Mouse (Mus musculus) erythroid progenitor cell, adult 5-6 weeks (primary cell): Measurements from ENCODE around the gene Fam19a1. TPM values are rescaled to one million over a fixed set of nuclear protein-coding genes. Genes with fewer than 3 reads are reported as not detected.

Experiments
- ATAC-seq: replicated peaks from 2 replicates; pipeline ENCODE4 v1.8.0; 2016; ENCODE audit warnings: moderate number of reproducible peaks, mild to moderate bottlenecking, moderate TSS enrichment, inconsistent platforms; ENCODE audit not compliant: poor library complexity, low FRiP score, severe bottlenecking
- total RNA-seq, 2 experiments: library from RNA; stranded (forward) in 1 of 2; stranded (reverse) in 1 of 2; fragments of 150-400 nt in 1 of 2; fragments of 186-747, 209-891 nt in 1 of 2; gene quantifications; 2 replicates each; pipeline versions ENCODE4 v1.2.3 to v1.2.4; 2015 to 2017; ENCODE audit warnings: low replicate concordance in 2 of 2

Gene Fam19a1
- total RNA-seq, 2 experiments from 2014 or later = not detected

DNA sequence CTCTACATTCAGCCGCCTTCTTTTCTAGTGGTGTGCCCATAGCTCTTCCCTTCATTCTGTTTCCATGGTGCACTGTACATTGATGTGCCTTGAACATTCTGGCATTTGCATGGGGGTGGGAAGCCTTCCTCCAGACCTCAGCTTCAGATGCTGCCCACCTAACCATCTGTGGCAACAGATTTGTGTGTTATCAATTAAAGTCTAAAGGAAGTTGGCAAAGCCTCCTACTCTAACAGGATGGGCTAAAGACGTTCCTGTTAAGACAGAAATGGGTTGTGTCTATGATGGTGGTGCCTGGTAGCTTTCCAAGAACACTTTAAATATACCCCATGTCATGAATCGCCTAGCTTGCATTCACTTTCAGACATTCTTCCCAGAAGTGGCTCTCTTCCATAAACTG, 131.4 kb downstream of the Fam19a1 start:
- ATAC-seq = no peak

DNA sequence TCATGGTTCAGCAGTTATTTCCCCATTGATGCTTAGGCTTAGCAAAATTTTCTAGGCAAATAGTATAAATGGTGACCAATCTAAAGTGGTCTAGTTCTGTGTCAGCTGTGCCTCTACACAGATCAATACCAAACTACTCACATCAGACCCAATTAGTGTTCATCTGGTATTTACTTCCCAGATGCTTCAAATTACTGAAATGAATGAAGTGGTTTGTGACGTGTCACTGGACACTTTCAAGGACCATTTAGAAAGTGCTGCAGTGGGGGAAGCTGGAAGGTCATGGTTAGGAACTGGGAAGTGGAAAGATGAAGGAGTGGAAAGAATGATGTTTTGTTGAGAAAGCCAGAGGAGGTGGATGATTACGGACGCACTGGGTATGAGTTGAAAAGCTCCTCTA, 139.0 kb downstream of the Fam19a1 start:
- ATAC-seq = no peak

DNA sequence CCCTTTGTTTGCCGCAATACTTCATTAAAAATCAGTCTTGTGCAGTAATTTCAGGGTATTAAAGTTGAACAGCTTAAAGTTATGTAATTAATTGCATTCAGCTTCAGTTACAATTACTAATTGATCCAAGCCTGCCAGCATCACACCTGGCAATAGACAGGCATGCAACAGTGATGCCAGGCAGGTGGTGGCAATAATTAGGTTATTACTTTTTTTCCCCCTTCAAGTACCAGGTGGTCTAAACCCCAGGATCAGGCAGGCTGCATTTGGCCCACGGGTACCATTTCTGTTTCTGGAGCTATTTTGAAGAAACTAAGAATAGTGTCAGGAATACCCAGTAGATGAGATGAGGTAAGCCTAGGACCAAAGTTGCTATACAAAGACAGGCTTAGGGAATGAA, 141.9 kb downstream of the Fam19a1 start:
- ATAC-seq = no peak

DNA sequence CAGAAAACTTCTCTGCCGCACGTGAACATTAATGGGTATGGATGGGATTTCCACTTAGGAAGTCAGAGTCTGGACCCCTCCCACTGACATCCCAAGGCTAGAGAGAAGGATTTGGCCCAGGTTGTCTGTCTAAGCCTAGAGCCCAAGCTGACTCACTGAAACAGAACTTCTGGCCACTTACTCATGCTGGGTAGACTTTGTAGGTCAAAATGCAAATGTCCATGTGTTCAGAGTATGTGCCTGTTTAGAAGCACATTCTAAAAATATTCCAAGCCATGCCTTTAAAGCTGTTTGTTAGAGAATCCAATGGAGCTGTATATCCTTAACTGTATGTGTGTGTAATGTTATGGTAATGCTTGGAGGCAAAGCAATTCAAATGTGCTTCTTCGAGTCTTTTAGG, 145.7 kb downstream of the Fam19a1 start:
- no peak for ATAC-seq

DNA sequence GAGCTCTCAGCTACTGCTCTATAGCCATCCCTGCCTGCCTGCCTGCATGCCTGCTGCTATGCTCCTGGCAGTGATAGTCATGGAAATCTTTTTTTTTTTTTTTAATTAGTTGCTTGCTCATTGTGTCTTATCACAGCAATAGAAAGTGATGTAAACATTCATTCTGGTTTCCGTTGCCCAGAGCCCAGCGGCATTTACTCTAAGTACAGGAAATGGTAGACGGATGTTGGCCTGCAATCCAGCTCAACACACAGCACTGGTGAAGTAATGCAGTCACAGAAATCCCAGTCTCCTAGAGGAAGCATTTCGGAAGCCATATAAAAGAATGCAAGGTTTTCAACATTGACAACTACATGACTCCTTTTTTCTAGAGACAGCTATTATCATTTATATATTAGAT, 153.5 kb downstream of the Fam19a1 start:
- ATAC-seq = no peak

DNA sequence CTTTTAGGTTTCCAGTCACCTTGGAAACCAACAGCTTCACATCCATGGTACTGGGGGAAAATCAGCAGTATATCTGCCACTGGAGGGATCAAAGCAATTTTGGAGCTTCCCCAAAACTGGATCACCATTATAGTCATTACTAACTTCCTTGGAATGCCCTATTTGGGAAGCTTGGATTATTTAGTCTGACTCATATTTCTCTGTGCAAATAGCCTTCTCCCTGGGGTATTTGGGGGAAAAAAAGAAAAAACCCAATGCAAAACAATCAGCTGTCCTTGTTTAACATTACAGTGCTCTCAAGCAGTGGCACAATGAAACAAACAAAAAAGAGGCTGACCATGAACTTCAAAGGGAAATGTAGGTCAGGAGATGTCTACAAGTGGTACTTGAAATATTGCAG, 155.8 kb downstream of the Fam19a1 start:
- no peak for ATAC-seq

DNA sequence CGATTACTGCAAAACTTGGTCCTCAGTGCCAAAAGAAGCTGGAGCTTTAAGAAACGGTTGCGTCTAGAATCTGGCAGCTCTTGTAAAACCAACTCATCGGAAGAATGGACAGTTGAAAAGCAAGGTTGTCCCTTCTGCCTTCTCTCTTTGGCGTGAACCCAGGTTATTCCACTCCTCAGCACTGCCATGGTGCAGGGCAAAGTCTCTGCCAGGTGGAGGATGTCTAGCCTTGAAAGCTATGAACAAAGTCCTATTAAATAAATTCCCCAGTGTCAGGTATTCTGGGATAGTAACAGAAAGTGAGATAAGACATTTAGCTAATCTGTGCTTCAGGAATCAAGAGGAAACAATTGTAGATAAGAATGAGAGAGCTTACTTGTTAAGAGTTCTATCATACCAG, 157.5 kb downstream of the Fam19a1 start:
- no peak for ATAC-seq

DNA sequence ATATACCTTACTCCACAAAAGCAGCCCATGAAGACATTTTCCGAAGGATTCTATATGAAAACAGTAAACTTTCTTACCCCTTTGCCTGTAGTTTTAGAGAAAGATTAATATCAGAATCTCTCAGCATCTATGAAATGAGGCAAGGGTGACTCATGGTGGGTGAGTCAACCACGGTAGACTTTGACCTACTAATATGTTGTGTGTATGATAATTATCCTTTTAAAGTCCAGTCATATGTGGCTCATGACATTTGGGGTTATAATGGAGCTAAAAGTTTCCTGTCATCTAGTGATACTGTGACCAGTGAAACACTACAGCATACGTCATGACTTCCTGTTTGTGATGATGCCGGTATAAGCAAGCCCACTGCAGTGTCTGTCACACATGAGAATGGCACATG, 170.8 kb downstream of the Fam19a1 start:
- ATAC-seq = no peak

DNA sequence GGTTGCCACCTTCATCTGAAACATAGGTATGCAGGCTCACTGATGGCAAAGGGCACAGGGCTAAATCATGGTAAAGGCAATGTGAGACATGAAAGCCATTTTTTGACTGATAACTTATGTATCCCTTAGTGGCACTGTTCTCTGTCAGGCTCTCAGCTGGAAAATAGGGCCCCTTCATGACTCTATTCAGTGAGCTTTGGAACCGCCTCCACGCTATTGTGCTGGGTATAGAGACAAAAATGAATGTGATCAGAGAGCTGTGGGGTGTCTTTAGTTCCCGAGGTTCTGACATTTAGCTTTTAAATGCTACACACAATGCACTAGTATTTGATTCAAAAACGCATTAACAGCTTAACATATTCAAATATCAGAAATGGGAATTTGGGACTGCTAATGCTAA, 171.6 kb downstream of the Fam19a1 start:
- no peak for ATAC-seq

DNA sequence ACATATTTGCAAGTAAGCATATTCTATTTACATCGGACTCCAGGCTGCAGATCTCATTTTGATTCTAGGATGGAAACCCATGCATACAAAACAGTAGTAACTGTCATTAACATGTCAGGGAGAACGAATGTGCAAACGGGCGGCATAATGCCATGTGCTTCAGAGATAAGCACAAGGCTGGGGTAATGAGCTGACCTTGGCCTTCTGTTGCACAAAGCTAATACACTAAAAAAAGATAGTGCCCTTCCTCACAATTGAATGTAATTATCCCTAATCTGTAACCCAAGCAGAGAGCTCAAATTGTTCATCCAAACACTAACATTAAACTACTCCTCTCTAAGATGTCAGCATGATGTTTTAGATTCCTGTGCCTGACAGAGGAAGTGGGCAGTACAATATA, 173.3 kb downstream of the Fam19a1 start:
- no peak for ATAC-seq

DNA sequence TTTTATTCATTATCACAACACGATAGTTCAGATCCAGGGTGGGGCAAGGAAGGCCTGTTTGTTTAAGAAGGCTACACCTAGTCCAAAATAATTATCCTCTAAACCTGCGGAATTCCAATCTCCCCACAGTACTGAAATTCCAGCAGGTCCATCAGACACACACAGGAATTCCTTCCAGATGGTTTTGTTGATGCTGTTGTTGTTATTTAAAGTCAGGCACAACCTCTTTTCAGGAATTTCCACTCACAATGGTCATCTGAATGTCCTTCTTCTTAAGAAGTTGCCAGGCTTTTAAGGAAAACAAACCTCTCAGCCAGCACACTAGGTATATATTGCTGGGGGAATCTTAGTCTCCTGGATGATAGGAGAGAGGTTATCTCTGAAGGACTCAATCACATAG, 174.4 kb downstream of the Fam19a1 start:
- no peak for ATAC-seq

DNA sequence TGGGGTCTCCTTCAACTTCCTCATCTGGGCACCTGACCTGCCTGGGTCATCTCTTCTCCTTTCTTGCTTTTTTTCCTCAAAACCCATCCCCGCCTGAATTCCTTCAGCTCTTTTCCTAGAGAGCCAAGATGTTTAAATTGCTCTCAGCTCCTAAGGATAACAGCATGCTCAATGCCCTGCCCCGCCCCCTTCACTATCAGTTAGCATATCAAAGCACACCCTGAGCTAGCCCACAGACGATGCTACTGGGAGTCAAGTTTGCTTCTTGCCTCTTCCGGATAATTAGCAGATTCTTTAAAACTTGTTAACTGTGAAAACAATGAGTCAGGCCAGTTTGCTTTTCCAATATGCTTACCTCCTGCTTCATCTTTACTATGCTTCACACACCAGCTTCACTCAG, 176.7 kb downstream of the Fam19a1 start:
- ATAC-seq = no peak

DNA sequence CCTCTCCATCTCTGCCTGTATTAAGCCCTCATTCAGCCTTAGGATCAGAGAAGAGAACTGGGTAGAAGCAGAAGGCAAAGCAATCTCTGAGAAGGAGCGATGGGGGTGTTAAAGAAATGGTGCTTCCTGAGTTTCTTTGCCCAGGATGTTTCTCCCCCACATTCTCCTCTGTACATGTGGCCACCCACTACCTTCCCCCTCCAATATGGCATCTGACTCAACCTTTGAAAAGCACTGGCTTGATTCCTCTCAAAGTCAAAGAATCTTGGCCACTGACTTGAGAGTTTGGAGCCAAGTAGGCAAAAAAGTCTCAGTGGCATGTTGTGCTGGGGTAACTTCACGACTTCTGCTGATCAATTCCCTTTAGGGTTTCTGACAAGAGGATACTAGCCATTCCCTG, 234.5 kb downstream of the Fam19a1 start:
- ATAC-seq = no peak

DNA sequence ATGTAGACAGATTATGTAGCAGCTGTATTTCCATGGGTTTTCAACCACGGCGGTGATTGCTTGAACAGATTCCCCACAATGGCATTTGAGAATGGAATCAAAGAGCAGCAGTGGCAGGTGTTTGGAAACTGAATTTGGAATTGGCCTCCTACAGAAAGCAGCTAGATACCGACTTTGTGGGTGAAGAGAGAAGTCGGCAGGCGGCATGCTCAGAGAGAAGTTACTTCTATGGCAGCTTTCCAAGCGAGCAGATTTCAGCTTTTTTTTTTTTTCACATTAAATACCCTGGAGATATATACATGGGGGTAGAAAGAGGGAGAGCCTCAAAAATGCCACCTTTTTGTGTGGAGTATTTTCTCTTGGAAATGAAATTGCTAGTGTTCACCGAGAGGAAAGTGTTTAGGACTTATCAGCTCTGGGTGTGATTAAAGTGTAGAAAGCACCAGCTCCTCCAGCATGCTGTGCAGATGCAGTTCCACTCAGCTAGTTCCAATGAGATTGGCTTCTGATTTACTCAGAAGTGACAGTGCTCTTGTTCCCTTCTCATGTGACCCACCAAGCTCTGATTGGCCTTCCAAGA, 236.6 kb downstream of the Fam19a1 start:
- no peak for ATAC-seq

DNA sequence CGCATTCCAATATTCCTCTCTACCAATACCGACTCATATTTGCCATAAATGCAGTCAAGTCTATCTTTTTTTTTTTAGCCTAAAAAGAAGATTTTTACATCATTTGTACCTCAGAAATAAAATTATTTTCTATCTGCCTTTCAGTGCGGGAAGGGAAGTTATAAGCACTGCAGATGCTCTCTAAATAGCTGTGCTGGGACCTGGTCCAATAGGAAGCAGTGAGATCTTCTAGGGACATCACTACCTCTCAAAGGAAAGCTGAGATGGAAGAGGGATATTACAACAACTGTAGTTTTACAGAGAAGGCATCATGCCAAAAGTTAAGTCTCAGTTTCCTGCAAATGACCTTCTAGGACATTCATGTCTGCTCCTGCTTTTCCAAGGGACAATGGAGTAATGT, 256.6 kb downstream of the Fam19a1 start:
- no peak for ATAC-seq

DNA sequence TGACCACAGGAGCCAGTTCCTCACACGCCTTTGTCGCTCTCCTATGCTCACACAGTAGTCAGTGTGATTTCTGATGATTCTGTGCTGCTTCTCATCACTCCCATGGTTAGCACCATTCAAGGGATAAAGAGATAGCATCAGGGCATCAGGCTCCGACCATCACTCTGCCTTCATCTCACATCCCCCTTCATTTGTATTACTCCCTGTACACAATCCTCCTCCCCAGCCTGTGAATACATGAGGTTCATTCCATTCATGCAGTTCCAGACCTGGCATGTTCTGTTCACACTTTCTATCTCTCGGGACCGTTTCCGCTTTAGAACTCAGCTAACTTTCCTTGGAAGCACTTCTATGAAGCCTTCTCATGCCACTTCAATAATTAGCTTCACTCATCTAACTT, 259.9 kb downstream of the Fam19a1 start:
- no peak for ATAC-seq

DNA sequence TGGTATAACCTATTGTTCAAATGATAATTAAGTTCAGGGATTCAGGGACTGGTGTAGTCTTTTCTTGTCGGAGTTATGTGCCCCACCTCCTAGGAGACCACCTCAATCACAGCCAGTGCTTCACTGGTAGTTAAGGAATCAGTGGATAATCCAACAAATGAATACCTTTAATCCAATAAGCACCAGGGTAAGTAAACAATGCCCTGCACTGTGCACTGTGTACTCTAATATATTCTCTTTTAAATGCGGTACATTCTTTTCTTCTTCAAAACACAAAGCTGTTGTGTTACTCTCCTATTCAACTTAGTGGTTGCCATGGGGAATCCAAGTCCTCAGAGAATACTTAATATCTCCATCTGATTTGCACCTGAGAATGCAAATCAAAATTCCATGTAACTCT, 260.3 kb downstream of the Fam19a1 start:
- ATAC-seq = no peak

DNA sequence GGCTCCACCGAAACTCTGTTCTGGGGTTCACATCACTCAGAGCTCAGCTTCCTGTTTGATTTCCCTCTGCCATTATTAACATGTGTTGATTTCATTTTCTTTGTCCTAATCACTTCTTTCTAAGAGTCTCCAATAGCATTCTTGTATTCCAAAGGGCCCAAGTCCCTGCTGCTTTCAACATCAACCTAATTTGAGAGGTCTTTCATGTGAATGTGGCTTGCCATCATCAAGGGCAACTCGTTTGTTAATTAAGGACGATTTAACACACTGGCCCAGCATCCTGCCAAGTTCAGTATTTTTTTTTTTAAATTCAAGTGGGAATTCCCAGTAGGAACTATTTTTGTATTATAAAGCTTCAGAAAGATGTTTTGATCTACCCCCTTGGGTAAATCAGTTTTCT, 263.8 kb downstream of the Fam19a1 start:
- ATAC-seq = no peak

DNA sequence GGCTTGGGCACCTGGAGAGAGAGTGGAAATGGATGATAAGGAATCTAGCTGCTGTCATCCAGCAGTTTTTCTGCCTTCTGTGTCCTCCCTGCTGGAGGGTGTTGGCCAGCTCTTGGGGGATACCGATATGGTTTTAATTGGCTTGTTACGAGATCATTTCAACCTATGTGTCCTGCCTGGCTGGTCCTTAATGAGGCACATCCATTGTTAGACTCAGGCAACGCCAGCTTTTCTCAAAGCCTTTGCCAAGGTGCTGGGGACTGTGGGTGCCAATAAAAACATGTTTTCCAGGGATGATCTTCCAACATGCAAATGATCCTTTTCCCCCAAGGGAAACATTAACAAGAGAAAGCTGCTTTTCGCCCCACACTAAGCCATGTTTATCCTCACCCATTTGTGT, 266.3 kb downstream of the Fam19a1 start:
- no peak for ATAC-seq

DNA sequence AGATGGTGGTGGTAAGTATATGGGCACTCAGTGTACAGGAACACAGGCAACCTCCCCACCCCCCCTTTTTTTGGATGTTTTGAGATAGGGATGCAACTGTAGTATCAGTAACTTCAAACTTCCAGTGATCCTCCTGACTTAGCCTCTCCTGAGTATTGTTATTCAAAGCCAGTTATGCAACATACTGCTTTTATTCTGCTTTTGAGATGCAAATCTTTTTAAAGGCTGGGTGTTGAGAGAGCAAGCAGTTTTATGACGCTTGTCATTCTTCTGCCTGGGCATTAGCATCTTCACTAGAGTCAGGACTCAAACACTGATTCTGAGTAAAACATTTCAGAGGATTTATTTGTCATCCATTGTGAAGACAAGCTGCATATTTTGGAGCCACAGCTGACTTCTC, 271.5 kb downstream of the Fam19a1 start:
- ATAC-seq = no peak

DNA sequence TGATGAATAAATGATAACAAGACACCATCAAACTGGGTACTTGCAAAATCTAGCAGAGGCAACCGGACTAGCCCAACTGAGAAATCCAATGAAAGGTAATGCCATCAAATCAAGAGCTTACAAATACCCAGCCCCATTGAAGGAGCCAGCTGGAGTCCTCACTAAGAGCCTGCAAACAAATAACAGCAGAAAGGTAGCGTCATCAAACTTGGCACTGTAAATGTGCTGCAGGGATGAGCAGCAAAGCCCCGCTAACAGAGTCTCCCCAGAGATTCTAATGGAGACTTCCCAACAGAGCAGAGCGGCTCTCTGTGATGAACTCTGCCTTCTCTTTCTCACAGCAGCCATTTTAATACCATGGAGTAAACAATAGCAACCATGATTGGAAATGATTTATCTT, 305.9 kb downstream of the Fam19a1 start:
- ATAC-seq = no peak

DNA sequence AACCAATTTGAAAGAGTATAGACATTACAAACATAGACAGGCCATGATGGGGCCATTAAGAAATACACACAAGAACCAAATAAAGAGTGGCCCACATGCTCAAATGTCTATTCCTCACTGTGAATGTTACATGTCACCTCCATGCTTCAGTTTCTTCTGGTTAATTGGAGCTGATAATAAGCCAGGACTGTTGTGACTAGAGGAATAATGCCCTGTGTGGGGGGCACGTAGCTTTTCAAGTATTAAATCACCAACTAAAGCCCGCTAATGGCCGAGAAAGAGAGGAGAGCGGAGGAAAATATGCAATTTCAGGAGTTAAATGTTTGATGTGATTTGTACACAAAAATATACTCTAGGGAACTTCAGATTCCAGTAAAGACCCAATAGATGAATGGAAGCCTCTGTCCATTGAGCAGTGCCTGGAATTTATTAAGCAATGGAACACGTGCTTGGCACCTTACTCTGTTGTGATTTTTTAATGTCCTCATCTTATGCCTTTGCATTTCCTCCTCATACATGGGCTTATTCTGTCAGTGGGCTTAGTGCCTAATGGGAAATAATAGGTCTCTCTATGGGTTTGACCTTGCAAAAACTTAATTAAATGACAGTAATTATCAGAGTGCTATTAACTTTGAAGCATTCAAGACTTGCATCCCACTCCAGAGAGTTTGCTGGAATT, 306.9 kb downstream of the Fam19a1 start:
- no peak for ATAC-seq
